ENCODE assay signal across 9 mouse cellular contexts in genomic region chr2:78021905-78022304, GRCm38 (mm10).
DNase-seq lines count a peak whose midpoint lies in the region; ATAC-seq lines count a peak whose summit lies in the region.
"Had no signal": no experiment of that assay in that cellular context is flagged by ENCODE, and none has a peak within 500 bp of the region (broad histone marks: within the 10 kb centered on the region; RNA-seq: fewer than 3 reads in every experiment).

No protein-coding gene starts in this region.

- WGBS in hindbrain, embryonic 11.5 days, result 36% methylated on average over 5 of the region's 5 CpGs
- WGBS in hindbrain, embryonic 13.5 days, result 34% methylated on average over 5 of the region's 5 CpGs
- WGBS in midbrain, embryonic 11.5 days, result 44% methylated on average over 5 of the region's 5 CpGs

- H3K9me3 ChIP-seq in hindbrain, embryonic 11.5 days (ENCODE audit: control insufficient read depth, low read length), result no peaks in the 10 kb centered on the region
- H3K9me3 ChIP-seq in hindbrain, embryonic 13.5 days, result no peaks in the 10 kb centered on the region
- no peaks in the 10 kb centered on the region for H3K9me3 ChIP-seq in midbrain, embryonic 11.5 days (ENCODE audit: control insufficient read depth, low read length)
- H3K9me3 ChIP-seq: megakaryocyte, embryonic 14.5 days had no signal

- H3K4me1 ChIP-seq in hindbrain, embryonic 11.5 days (replicated peaks; ENCODE audit: control insufficient read depth, insufficient read depth, low read length), result no peaks in the 10 kb centered on the region
- no peaks in the 10 kb centered on the region for H3K4me1 ChIP-seq in hindbrain, embryonic 13.5 days (replicated peaks)
- no peaks in the 10 kb centered on the region for H3K4me1 ChIP-seq in midbrain, embryonic 11.5 days (ENCODE audit: control insufficient read depth, insufficient read depth, low read length)

- no peak for ATAC-seq in hindbrain, embryonic 11.5 days (ENCODE audit: low FRiP score)
- ATAC-seq in hindbrain, embryonic 13.5 days (ENCODE audit: low FRiP score), result no peak
- ATAC-seq in midbrain, embryonic 11.5 days (ENCODE audit: low FRiP score), result peak; percentile 79
- no peak for ATAC-seq in CD4-positive, CD25-positive, alpha-beta regulatory T cell, adult 4 months

- H3K27ac ChIP-seq in hindbrain, embryonic 11.5 days (ENCODE audit: low read depth, low read length), result no peak overlapping the region
- H3K27ac ChIP-seq in hindbrain, embryonic 13.5 days, result no peak overlapping the region
- H3K27ac ChIP-seq in midbrain, embryonic 11.5 days (ENCODE audit: low read depth, low read length), result no peak overlapping the region

- no peak overlapping the region for H3K9ac ChIP-seq in hindbrain, embryonic 11.5 days (ENCODE audit: low read depth, low read length)
- H3K9ac ChIP-seq in hindbrain, embryonic 13.5 days, result no peak overlapping the region
- no peak overlapping the region for H3K9ac ChIP-seq in midbrain, embryonic 11.5 days (ENCODE audit: low read length)

- H3K4me3 ChIP-seq in hindbrain, embryonic 11.5 days (ENCODE audit: low read depth, low read length), result no peak overlapping the region
- H3K4me3 ChIP-seq in hindbrain, embryonic 13.5 days, result no peak overlapping the region
- H3K4me3 ChIP-seq in midbrain, embryonic 11.5 days (ENCODE audit: low read depth, low read length), result no peak overlapping the region
- H3K4me3 ChIP-seq: megakaryocyte, embryonic 14.5 days had no signal

- H3K36me3 ChIP-seq in hindbrain, embryonic 11.5 days (ENCODE audit: control insufficient read depth, insufficient read depth, low read length), result no peaks in the 10 kb centered on the region
- H3K36me3 ChIP-seq in hindbrain, embryonic 13.5 days, result no peaks in the 10 kb centered on the region
- H3K36me3 ChIP-seq in midbrain, embryonic 11.5 days (ENCODE audit: control insufficient read depth, insufficient read depth, low read length), result no peaks in the 10 kb centered on the region

- no peak overlapping the region for H3K4me2 ChIP-seq in hindbrain, embryonic 11.5 days (replicated peaks; ENCODE audit: low read depth, low read length)
- H3K4me2 ChIP-seq in hindbrain, embryonic 13.5 days, result no peak overlapping the region
- no peak overlapping the region for H3K4me2 ChIP-seq in midbrain, embryonic 11.5 days

- peak; percentile 37 for DNase-seq in hindbrain, embryonic 11.5 days (ENCODE audit: low spot score)
- DNase-seq in MN1 (ENCODE audit: low spot score), result peak; percentile 23
- DNase-seq in embryo, embryonic 11 days, result peak; percentile 69
- peak; percentile 82 for DNase-seq in midbrain, embryonic 11.5 days (ENCODE audit: low spot score, missing footprints)
- DNase-seq in left cerebral cortex, adult 9 months (ENCODE audit: low spot score in 2 of 2), result no peak
- no peak for DNase-seq in spleen, postnatal 10 days (ENCODE audit: low spot score in 2 of 2)

- H3K27me3 ChIP-seq in hindbrain, embryonic 11.5 days (ENCODE audit: control insufficient read depth, insufficient read depth, low read length), result no peaks in the 10 kb centered on the region
- no peaks in the 10 kb centered on the region for H3K27me3 ChIP-seq in hindbrain, embryonic 13.5 days
- no peaks in the 10 kb centered on the region for H3K27me3 ChIP-seq in midbrain, embryonic 11.5 days (ENCODE audit: control insufficient read depth, insufficient read depth, low read length)

Comparison
In these comparisons a context has a peak if more than half of its experiments do, and no peak if none do; other contexts are left out.
1. DNase-seq: peak in hindbrain, embryonic 11.5 days (single experiment), MN1 (single experiment), embryo, embryonic 11 days (single experiment) and midbrain, embryonic 11.5 days (single experiment); none in left cerebral cortex, adult 9 months (0 of 2) and spleen, postnatal 10 days (0 of 2).